Mouse (Mus musculus): Measurements from ENCODE around the gene Bhlhe40. TPM values are rescaled to one million over a fixed set of nuclear protein-coding genes. Genes with fewer than 3 reads are reported as not detected.

Bhlhe40 gene
- polyA plus RNA-seq, 1 experiment from 2014 or later: 7.8 TPM

DNA sequence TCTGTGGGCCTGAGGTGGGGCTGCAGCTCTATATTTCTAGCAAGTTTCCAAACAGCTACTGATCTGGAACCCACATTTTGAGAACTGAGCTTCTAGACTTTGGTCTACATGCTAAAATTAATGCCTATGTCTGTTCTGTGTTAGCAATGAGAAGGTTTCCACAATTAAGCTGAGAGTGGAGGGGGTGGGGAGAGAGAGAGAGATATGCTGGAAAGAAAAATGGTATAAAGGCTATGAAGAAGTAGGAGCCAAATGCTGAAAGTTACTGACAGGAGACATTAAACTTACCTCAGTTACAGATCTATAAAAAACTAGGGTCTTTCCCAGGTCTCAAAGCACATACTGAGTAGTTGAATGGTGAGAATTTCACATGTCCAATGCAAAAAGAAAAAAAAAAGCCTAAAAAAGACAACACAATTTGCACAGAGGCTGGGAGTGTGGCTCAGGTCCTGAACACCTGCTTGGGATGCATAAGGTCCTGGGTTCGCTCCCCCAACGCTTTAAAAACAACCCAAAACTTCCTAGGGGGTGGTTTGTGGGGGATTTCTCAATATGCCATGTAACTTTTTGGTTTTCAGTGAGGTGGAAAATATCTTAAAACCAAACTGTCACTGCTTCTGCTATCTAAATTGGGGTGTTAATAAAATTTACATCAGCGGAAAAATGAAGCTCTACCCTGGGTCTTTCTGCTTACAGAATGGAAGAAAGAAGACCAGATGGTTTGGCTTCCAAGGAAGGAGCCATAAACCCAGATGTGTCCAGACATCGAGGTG, 50.9 kb downstream of the Bhlhe40 start:
- no peak for ATAC-seq (ENCODE audit: low FRiP score)
- H3K9me3 ChIP-seq: no peaks in the 10 kb centered on the region
- H3K27ac ChIP-seq: no peak overlapping the region
- H3K4me2 ChIP-seq: no peak overlapping the region
- H3K9ac ChIP-seq: no peak overlapping the region
- WGBS: 84% methylated on average over 4 of the region's 4 CpGs
- no peaks in the 10 kb centered on the region for H3K36me3 ChIP-seq (replicated peaks)
- H3K4me3 ChIP-seq (replicated peaks): no peak overlapping the region
- peaks cover 13% of the 10 kb centered on the region for H3K4me1 ChIP-seq
- H3K27me3 ChIP-seq: peaks cover 25% of the 10 kb centered on the region; the same call in 1 of the 2 replicates

GRCm38 (mm10) chr6:108712148-108712547, 51.7 kb downstream of the Bhlhe40 start:
- Histone ChIP-seq H3K27ac (no peak overlapping the region), H3K9me3 (no peaks in the 10 kb centered on the region), H3K27me3 (peaks cover 20% of the 10 kb centered on the region; the same call in 1 of the 2 replicates), H3K4me1 (peaks cover 13% of the 10 kb centered on the region), H3K4me3 (replicated peaks) (no peak overlapping the region), H3K36me3 (replicated peaks) (no peaks in the 10 kb centered on the region), H3K4me2 (no peak overlapping the region), H3K9ac (no peak overlapping the region)
- no peak for ATAC-seq (ENCODE audit: low FRiP score)

DNA sequence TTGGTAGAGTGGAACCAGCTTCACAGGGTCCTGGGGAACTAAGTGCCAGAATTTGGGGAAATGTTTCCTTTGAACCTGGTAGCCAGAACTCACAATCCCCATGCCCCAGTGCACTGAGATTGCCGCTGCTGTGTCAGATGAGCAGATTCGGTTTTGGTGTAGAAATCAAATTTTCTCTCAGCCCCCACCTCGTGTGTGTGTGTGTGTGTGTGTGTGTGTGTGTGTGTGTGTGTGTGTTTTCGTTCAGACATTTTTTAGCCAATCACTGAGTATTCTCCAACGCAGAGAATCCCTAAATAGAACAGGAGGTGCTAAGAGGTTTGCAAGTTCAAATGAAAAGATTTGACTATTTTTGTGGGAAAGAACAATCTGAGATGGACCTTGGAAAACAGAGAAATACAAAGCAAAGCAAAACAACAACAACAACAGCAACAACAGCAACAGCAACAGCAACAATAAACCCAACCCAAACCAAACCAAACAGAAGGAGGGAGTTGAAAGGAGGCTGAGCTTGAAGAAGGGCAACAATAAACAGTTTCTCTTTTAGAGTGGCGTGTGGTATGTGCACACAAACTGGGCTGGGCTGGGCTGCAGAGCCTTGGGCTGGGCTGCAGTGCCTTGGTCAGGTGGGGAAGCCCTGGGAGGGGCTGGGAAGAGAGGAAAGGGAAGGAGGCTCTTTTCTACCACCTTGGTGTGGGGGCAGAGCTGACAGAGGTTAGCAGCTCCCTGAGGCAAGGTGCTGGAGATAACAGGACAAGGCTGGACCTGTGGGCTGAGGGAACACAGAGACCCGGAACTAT, 52.9 kb downstream of the Bhlhe40 start:
- Histone ChIP-seq H3K27ac (no peak overlapping the region), H3K27me3 (peaks cover 13% of the 10 kb centered on the region; the same call in 1 of the 2 replicates), H3K9ac (no peak overlapping the region), H3K4me2 (no peak overlapping the region), H3K4me3 (replicated peaks) (no peak overlapping the region), H3K9me3 (no peaks in the 10 kb centered on the region), H3K4me1 (peaks cover 13% of the 10 kb centered on the region), H3K36me3 (replicated peaks) (no peaks in the 10 kb centered on the region)
- ATAC-seq (ENCODE audit: low FRiP score): no peak
- WGBS: 77% methylated on average over 7 of the region's 7 CpGs

Other genes with a start within 250 kb of the Bhlhe40 start
- 78.2 and 81.8 TPM in 2 replicates for gene Arl8b, start 122.5 kb downstream of the Bhlhe40 start, polyA plus RNA-seq (2016; fragmentation: Nextera tagmentation; extraction: Ambion mirVana)
- gene Edem1, start 168.0 kb downstream of the Bhlhe40 start, polyA plus RNA-seq (2016; fragmentation: Nextera tagmentation; extraction: Ambion mirVana): 19.2 and 19.3 TPM in 2 replicates

Data from forebrain, embryonic 12.5 days (tissue).